Mouse (Mus musculus) forebrain, embryonic 16.5 days (tissue): ENCODE results near the gene Capn1. TPM values are rescaled to one million over a fixed set of nuclear protein-coding genes. Genes with fewer than 3 reads are reported as not detected.

Experiments
- ATAC-seq: fragments of 200-750 bp; cut with Nextera tagmentation; 2 replicates; pipeline ENCODE4 v1.8.0; 2017; ENCODE audit warnings: mild to moderate bottlenecking, moderate library complexity
- H3K27ac ChIP-seq: fragments of 300-500 bp; sonication (generic); 2 replicates; pipeline ENCODE4 v1.5.1; 2014; ENCODE audit warnings: low read length, control low read depth
- H3K27me3 ChIP-seq: fragments of 300-500 bp; sonication (generic); replicated peaks from 2 replicates; pipeline ENCODE4 v1.6.1; 2014; ENCODE audit warnings: low read length; ENCODE audit not compliant: control insufficient read depth, insufficient read depth
- H3K36me3 ChIP-seq: fragments of 300-500 bp; sonication (generic); 2 replicates; pipeline ENCODE4 v1.6.1; 2014; ENCODE audit not compliant: control insufficient read depth, insufficient read depth
- H3K4me1 ChIP-seq: fragments of 300-500 bp; sonication (generic); replicated peaks from 2 replicates; pipeline ENCODE4 v1.6.1; 2014; ENCODE audit warnings: low read length; ENCODE audit not compliant: control insufficient read depth, insufficient read depth
- H3K4me2 ChIP-seq: fragments of 300-500 bp; sonication (generic); 2 replicates; pipeline ENCODE4 v1.6.1; 2014; ENCODE audit warnings: mild to moderate bottlenecking, low read length, control low read depth
- H3K4me3 ChIP-seq: fragments of 300-500 bp; sonication (generic); replicated peaks from 2 replicates; pipeline ENCODE4 v1.5.1; 2014; ENCODE audit warnings: mild to moderate bottlenecking, low read length, control low read depth
- H3K9ac ChIP-seq: fragments of 300-500 bp; sonication (generic); replicated peaks from 2 replicates; pipeline ENCODE4 v1.6.1; 2014; ENCODE audit warnings: low read depth, low read length, control low read depth
- H3K9me3 ChIP-seq: fragments of 300-500 bp; sonication (generic); 2 replicates; pipeline ENCODE4 v1.6.1; 2016; ENCODE audit warnings: low read length; ENCODE audit not compliant: control insufficient read depth
- WGBS: fragments of 180-500 bp; shearing (Covaris S2); extraction: QIAGEN DNeasy Blood & Tissue Kit; methylation state at CpG from one replicate; pipeline ENCODE4 v1.1.7; 2014; 5-methylcytosine and 5-hydroxymethylcytosine counted together
- microRNA-seq: library from miRNA; unstranded; fragments of <30 nt; microRNA quantifications from one replicate; pipeline ENCODE4, GENCODE M21; 2017
- polyA plus RNA-seq: library from polyadenylated mRNA; unstranded; fragments of >200 nt; fragmentation: Nextera tagmentation; extraction: Ambion mirVana; gene quantifications from 2 replicates; pipeline ENCODE4 v1.2.1, GENCODE M21; 2015

Capn1 gene
- polyA plus RNA-seq, 1 experiment from 2014 or later, result 1.3 TPM

- Histone ChIP-seq H3K9me3 (no peaks in the 10 kb centered on the region), H3K27me3 (no peaks in the 10 kb centered on the region), H3K4me3 (no peak overlapping the region), H3K27ac (peak overlapping the region; percentile 47; the same call in 1 of the 2 replicates), H3K4me1 (peaks cover 18% of the 10 kb centered on the region), H3K36me3 (no peaks in the 10 kb centered on the region), H3K9ac (no peak overlapping the region), H3K4me2 (no peak overlapping the region)
- 89% methylated on average over 10 of the region's 10 CpGs for WGBS
- ATAC-seq, result no peak
These were observed 75.0 kb downstream of the Capn1 start for GRCm38 (mm10) chr19:5940656-5941055.

DNA sequence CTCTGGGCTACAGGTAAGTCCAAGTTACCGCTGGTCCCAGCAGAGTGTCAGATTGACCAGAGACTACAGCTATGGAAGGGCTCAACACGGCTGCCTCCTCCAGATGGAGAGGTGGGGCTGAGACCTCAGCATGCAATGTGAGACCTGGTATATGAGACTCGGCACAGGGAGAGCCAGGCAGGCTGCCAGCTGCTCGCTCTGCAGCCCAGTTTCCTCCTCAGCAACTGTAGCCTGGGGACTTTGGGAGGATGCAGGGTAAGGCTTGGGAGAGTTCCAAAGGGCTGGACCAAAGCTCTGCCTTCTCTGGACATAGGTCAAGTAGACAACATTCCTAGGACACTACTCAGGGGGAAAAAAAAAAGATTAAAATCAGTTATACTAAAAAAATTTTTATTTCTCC lies 75.5 kb downstream of the Capn1 start:
- Histone ChIP-seq H3K4me1 (peaks cover 18% of the 10 kb centered on the region), H3K9ac (no peak overlapping the region), H3K27me3 (no peaks in the 10 kb centered on the region), H3K27ac (peak overlapping the region; percentile 19; the same call in 1 of the 2 replicates), H3K4me2 (no peak overlapping the region), H3K4me3 (no peak overlapping the region), H3K9me3 (no peaks in the 10 kb centered on the region), H3K36me3 (no peaks in the 10 kb centered on the region)
- ATAC-seq, result 0 out of 2 replicates have a peak, but pooled peaks have one; percentile 33
- whole genome bisulfite sequencing, result 47% methylated on average over 4 of the region's 4 CpGs

DNA sequence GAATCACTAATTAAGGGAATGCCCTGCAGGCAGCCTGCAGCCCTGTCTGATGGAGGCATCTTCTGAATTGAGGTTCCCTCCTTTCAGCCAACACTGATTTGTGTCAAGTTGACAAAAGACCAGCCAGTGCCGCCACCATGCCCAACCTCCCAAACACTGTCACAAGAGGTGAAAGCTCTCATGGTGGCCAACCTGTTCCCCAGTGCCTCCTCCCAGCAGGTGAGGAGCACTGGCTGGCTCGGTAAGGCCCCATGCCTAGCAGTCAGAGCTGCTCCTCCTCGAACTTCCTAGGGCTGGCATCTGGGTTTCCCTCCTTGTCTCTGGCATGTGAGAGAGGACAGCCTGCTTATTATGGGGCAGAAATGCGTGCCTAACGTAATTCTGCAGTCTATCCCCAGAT lies 76.0 kb downstream of the Capn1 start:
- Histone ChIP-seq H3K36me3 (no peaks in the 10 kb centered on the region), H3K27me3 (no peaks in the 10 kb centered on the region), H3K9ac (no peak overlapping the region), H3K4me3 (no peak overlapping the region), H3K4me1 (peaks cover 18% of the 10 kb centered on the region), H3K9me3 (no peaks in the 10 kb centered on the region), H3K27ac (peak overlapping the region; percentile 19), H3K4me2 (no peak overlapping the region)
- ATAC-seq, result 0 out of 2 replicates have a peak, but pooled peaks have one; percentile 18
- WGBS, result 58% methylated on average over 5 of the region's 5 CpGs

Small RNAs within 50 kb of the gene (microRNA-seq; reads per million reads assigned to microRNA genes)
- 1.7 reads per million for gene Mir6988

Other genes with a start within 250 kb of the Capn1 start
- 66.2 and 79.4 TPM in 2 replicates for gene Scyl1, start 244.5 kb downstream of the Capn1 start, polyA plus RNA-seq
- 20.9 and 21.5 TPM in 2 replicates for gene Frmd8, start 140.6 kb downstream of the Capn1 start, polyA plus RNA-seq
- 1.5 and 2.0 TPM in 2 replicates for gene Slc25a45, start 138.1 kb downstream of the Capn1 start, polyA plus RNA-seq
- gene Tigd3, start 121.7 kb downstream of the Capn1 start, polyA plus RNA-seq, result 11.0 and 13.7 TPM in 2 replicates
- 124 and 126 TPM in 2 replicates for gene Dpf2, start 102.9 kb downstream of the Capn1 start, polyA plus RNA-seq
- gene Cdc42ep2, start 91.1 kb downstream of the Capn1 start, polyA plus RNA-seq, result 11.1 and 12.4 TPM in 2 replicates
- 31.9 and 34.2 TPM in 2 replicates for gene Pola2, start 51.7 kb downstream of the Capn1 start, polyA plus RNA-seq
- not detected in 2 replicates for gene Slc22a20, start 29.8 kb downstream of the Capn1 start, polyA plus RNA-seq
- 22.6 and 30.3 TPM in 2 replicates for gene Syvn1, start 30.7 kb upstream of the Capn1 start, polyA plus RNA-seq
- gene Mrpl49, start 41.9 kb upstream of the Capn1 start, polyA plus RNA-seq, result 65.0 and 74.0 TPM in 2 replicates
- gene Fau, start 41.9 kb upstream of the Capn1 start, polyA plus RNA-seq, result 493 and 512 TPM in 2 replicates
- 30.1 and 31.0 TPM in 2 replicates for gene Znhit2, start 45.3 kb upstream of the Capn1 start, polyA plus RNA-seq
- gene Tm7sf2, start 52.5 kb upstream of the Capn1 start, polyA plus RNA-seq, result 34.0 and 41.3 TPM in 2 replicates
- 85.9 and 88.5 TPM in 2 replicates for gene Vps51, start 61.3 kb upstream of the Capn1 start, polyA plus RNA-seq
- gene Tmem262, start 64.1 kb upstream of the Capn1 start, polyA plus RNA-seq, result not detected in 2 replicates
- gene Gm28374, start 66.4 kb upstream of the Capn1 start, polyA plus RNA-seq, result 2.1 and 3.1 TPM in 2 replicates
- 83.3 and 85.7 TPM in 2 replicates for gene Zfpl1, start 69.1 kb upstream of the Capn1 start, polyA plus RNA-seq
- 16.5 and 16.7 TPM in 2 replicates for gene Cdca5, start 69.1 kb upstream of the Capn1 start, polyA plus RNA-seq
- not detected in 2 replicates for gene AC131692.1, start 78.5 kb upstream of the Capn1 start, polyA plus RNA-seq
- 0.35 and 0.58 TPM in 2 replicates for gene Naaladl1, start 89.9 kb upstream of the Capn1 start, polyA plus RNA-seq
- gene Sac3d1, start 102.8 kb upstream of the Capn1 start, polyA plus RNA-seq, result 46.4 and 50.5 TPM in 2 replicates
- 40.3 and 50.1 TPM in 2 replicates for gene Snx15, start 112.4 kb upstream of the Capn1 start, polyA plus RNA-seq
- gene Batf2, start 125.1 kb upstream of the Capn1 start, polyA plus RNA-seq, result not detected in 2 replicates
- gene Arl2, start 125.7 kb upstream of the Capn1 start, polyA plus RNA-seq, result 69.9 and 92.6 TPM in 2 replicates
- gene Majin, start 168.5 kb upstream of the Capn1 start, polyA plus RNA-seq, result not detected in 2 replicates
- not detected in 2 replicates for gene Gpha2, start 210.5 kb upstream of the Capn1 start, polyA plus RNA-seq
- gene Ppp2r5b, start 220.0 kb upstream of the Capn1 start, polyA plus RNA-seq, result 106 and 117 TPM in 2 replicates
- 11.2 and 13.1 TPM in 2 replicates for gene Atg2a, start 225.8 kb upstream of the Capn1 start, polyA plus RNA-seq